Mouse (Mus musculus) kidney, adult 2 months (tissue): ENCODE measurements around the gene Secisbp2l. TPM values are rescaled to one million over a fixed set of nuclear protein-coding genes. Genes with fewer than 3 reads are reported as not detected.
A peak's percentile ranks its signal among the peaks of the same experiment; 100 is the strongest.

Experiments used
- DNase-seq: peaks from one replicate; pipeline ENCODE4 v3.0.0; 2021
- H3K27ac ChIP-seq: fragments of 200-500 bp; 2 replicates; pipeline ENCODE4 v1.5.1; 2012; ENCODE audit warnings: low read depth, low read length, control low read depth, inconsistent platforms; ENCODE audit not compliant: insufficient read depth
- H3K27me3 ChIP-seq: fragments of 200-500 bp; replicated peaks from 2 replicates; pipeline ENCODE4 v1.6.1; 2012; ENCODE audit warnings: mild to moderate bottlenecking, moderate library complexity, low read length, inconsistent platforms; ENCODE audit not compliant: control insufficient read depth, insufficient read depth
- H3K36me3 ChIP-seq: fragments of 200-500 bp; 2 replicates; pipeline ENCODE4 v1.6.1; 2012; ENCODE audit warnings: mild to moderate bottlenecking, moderate library complexity, low read length, inconsistent platforms; ENCODE audit not compliant: control insufficient read depth, insufficient read depth
- H3K4me1 ChIP-seq: fragments of 200-500 bp; 2 replicates; pipeline ENCODE4 v1.6.1; 2011; ENCODE audit warnings: low read length; ENCODE audit not compliant: control insufficient read depth, insufficient read depth
- H3K4me3 ChIP-seq: fragments of 200-500 bp; 2 replicates; pipeline ENCODE4 v1.5.1; 2011; ENCODE audit warnings: mild to moderate bottlenecking, low read depth, low read length, control low read depth; ENCODE audit not compliant: insufficient read depth
- CTCF ChIP-seq: fragments of 200-500 bp; conservative IDR thresholded peaks from 2 replicates; pipeline ENCODE4 v1.5.1; 2011; ENCODE audit warnings: low read depth, mild to moderate bottlenecking, control low read depth, low read length, moderate library complexity, mixed read lengths; ENCODE audit not compliant: insufficient read depth, insufficient read length
- POLR2A ChIP-seq: fragments of 200-500 bp; IDR thresholded peaks from one replicate; pipeline ENCODE4 v1.6.1; 2011; ENCODE audit warnings: low read depth, low read length, control low read depth
- WGBS: fragments of 180-500 bp; shearing (Covaris S2); methylation state at CpG from one replicate; pipeline ENCODE4 v1.1.7; 2018; 5-methylcytosine and 5-hydroxymethylcytosine counted together
- polyA plus RNA-seq: library from polyadenylated mRNA; depleted of rRNA; stranded (reverse); fragments of >200 nt; gene quantifications from 2 replicates; pipeline ENCODE4 v1.2.3, GENCODE M21; 2012

The Secisbp2l gene
- polyA plus RNA-seq, 1 experiment, result 14.6 TPM

DNA sequence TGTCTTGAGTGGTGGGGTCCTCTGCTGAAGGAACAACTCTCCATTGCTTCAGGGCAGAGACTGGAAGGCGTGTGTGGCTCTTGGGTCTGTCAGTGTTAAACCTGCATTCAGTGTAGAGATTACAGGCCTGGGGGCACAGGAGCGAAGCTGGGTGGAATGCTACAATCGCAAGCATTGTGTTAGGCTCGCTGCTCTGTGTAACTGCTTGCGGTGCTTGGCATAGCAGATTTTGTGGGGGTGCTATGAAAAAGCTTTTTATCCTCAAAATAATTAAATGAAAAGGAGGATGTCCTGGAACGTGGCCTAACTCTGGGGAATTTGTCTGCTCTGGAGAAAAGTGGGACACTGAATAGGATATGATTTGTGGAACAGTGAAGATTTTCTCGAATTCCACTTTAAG, 26.9 kb upstream of the Secisbp2l start:
- no peaks in the 10 kb centered on the region for H3K27me3 ChIP-seq
- WGBS, result 80% methylated on average over 7 of the region's 7 CpGs
- H3K27ac ChIP-seq, result no peak overlapping the region
- H3K4me1 ChIP-seq, result no peaks in the 10 kb centered on the region
- H3K36me3 ChIP-seq, result no peaks in the 10 kb centered on the region
- H3K4me3 ChIP-seq, result no peak overlapping the region
- no peak for TF ChIP-seq CTCF
- no peak for TF ChIP-seq POLR2A
- DNase-seq, result no peak

DNA sequence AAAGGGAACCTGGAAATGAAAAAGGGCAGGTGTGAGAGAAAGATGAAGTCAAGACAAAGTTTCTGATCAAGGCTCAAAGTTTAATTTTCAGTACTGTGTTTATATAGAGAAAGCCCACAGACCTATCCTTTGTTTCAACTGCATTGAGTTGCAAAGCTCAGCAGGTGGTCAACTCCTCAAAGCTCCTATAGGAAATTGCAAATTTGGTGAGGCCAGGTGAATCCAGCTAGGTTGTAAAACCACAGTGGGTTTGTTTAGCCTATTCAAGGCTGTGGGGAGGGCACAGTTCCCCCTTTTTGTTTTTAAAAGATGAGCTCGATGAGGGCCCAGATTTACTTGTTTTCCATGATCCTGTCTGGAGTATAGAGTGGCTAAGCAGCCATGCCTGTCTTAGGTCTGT, 23.2 kb upstream of the Secisbp2l start:
- WGBS, result 49% methylated on average over 1 of the region's 1 CpGs
- H3K4me3 ChIP-seq, result no peak overlapping the region
- no peaks in the 10 kb centered on the region for H3K4me1 ChIP-seq
- no peak for TF ChIP-seq POLR2A
- H3K36me3 ChIP-seq, result no peaks in the 10 kb centered on the region
- no peak for DNase-seq
- no peak overlapping the region for H3K27ac ChIP-seq
- no peaks in the 10 kb centered on the region for H3K27me3 ChIP-seq

DNA sequence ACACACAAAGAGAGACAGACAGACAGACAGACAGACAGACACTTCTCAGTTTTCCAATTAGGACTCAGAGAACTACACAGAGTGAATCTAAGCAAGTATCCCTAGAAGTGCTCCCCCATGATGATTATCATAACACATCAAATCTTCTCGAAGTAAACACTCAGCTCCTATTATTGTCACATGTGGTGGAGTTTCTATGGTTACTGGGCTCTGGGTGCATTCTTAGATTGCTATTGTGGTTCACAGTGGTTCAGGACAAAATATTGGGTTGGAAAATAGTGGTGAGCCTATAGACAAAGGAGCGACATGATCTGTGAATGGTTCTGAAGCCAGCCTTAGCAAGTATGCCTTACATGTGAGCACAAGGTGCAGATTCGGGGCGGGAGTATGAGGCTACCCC, 19.3 kb upstream of the Secisbp2l start:
- Histone ChIP-seq H3K27ac (no peak overlapping the region), H3K4me1 (no peaks in the 10 kb centered on the region), H3K27me3 (no peaks in the 10 kb centered on the region), H3K36me3 (no peaks in the 10 kb centered on the region), H3K4me3 (no peak overlapping the region)
- 81% methylated on average over 4 of the region's 4 CpGs for WGBS
- no peak for DNase-seq
- TF ChIP-seq POLR2A (no peak), CTCF (no peak)

DNA sequence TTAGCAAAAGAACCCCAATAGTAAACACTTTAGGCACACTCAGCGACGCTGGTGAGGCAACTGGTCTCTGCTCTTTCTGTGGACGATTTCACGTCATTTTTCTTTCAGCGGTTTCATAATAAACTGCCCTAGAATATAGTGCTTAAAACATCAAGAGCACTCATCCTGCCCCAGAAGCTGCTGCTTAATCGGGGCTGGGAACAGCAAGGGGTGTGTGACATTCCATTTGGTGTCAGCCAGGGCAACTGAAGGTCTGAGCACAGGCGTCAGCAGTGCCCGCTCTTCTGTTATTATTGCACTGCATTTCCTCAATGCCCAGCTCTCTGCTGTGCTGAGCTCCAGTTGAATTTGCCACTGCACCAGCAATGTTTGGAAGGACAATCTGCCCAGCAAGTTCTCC, 18.4 kb upstream of the Secisbp2l start:
- no peaks in the 10 kb centered on the region for H3K36me3 ChIP-seq

DNA sequence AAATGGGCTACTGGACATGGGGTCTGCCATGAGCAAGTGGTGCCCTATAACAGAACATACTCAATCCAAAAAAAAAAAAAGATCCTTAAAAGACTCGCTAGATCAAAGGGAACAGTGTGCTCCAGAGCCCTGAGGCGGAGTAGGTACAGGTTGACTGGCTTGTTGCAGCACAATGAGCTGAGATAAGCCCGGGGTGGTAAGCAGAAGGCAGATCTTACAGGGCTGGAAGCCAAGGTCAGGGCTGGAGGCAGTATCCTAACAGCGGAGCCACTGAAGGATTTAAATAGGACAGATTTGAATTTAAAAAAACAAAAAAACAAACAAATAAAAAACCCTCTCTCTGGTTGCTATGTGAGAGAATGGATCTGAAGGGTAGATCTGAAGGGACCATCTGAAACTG, 17.8 kb upstream of the Secisbp2l start:
- no peak for DNase-seq
- H3K4me1 ChIP-seq, result no peaks in the 10 kb centered on the region
- H3K27ac ChIP-seq, result no peak overlapping the region
- no peaks in the 10 kb centered on the region for H3K27me3 ChIP-seq
- WGBS, result 69% methylated on average over 4 of the region's 4 CpGs
- H3K4me3 ChIP-seq, result no peak overlapping the region
- H3K36me3 ChIP-seq, result no peaks in the 10 kb centered on the region
- TF ChIP-seq CTCF, result no peak
- TF ChIP-seq POLR2A, result no peak

More for the DNA sequence above, 18.4 kb upstream of the Secisbp2l start:
- no peak for DNase-seq
- no peaks in the 10 kb centered on the region for H3K4me1 ChIP-seq
- H3K4me3 ChIP-seq, result no peak overlapping the region
- 46% methylated on average over 8 of the region's 8 CpGs for WGBS
- no peaks in the 10 kb centered on the region for H3K27me3 ChIP-seq
- TF ChIP-seq CTCF (no peak), POLR2A (no peak)
- H3K27ac ChIP-seq, result no peak overlapping the region

DNA sequence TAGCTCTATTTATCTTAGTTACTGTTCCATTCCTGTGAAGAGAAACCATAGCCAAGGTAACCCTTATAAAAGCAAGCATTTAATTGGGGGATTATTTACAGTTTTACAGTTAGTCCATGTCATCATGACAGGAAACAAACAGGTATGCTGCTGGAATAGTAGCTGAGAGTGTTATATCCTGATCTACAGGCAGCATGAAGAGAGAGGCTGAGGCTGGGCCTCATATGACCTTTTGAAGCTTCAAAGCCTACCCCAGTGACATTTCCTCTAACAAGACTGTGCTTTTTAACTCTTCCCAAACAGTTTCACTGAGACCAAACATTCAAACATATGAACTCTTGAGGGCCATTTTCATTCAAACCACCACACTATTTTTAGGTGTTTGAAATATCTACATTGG, 15.2 kb upstream of the Secisbp2l start:
- H3K36me3 ChIP-seq, result no peaks in the 10 kb centered on the region
- DNase-seq, result no peak
- no peaks in the 10 kb centered on the region for H3K27me3 ChIP-seq
- no peak overlapping the region for H3K27ac ChIP-seq
- H3K4me1 ChIP-seq, result no peaks in the 10 kb centered on the region; the same call in 1 of the 2 replicates
- H3K4me3 ChIP-seq, result no peak overlapping the region
- TF ChIP-seq CTCF (no peak), POLR2A (no peak)

DNA sequence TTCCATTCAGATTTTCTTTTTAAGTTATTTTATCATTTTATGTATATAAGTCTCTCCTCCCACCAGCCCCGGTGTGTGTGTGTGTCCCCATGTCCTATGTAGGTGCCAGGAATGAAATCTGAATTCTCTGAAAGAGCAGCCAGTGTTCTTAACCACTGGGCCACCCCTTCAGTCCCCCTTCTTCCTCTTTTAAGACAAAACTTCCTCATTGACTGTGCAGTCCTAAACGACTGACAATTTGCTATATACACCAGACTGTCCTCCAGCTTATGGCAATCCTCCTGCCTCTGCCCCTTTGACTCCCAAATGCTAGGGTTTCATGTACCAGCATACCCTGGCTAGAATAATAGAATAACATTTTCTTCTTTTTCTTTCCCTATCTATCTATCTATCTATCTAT, 12.4 kb upstream of the Secisbp2l start:
- WGBS, result 73% methylated on average over 2 of the region's 2 CpGs
- no peak for DNase-seq
- no peaks in the 10 kb centered on the region for H3K36me3 ChIP-seq
- H3K4me1 ChIP-seq, result no peaks in the 10 kb centered on the region; the same call in 1 of the 2 replicates
- H3K27ac ChIP-seq, result no peak overlapping the region
- H3K4me3 ChIP-seq, result no peak overlapping the region
- no peak for TF ChIP-seq POLR2A
- no peak for TF ChIP-seq CTCF
- no peaks in the 10 kb centered on the region for H3K27me3 ChIP-seq

DNA sequence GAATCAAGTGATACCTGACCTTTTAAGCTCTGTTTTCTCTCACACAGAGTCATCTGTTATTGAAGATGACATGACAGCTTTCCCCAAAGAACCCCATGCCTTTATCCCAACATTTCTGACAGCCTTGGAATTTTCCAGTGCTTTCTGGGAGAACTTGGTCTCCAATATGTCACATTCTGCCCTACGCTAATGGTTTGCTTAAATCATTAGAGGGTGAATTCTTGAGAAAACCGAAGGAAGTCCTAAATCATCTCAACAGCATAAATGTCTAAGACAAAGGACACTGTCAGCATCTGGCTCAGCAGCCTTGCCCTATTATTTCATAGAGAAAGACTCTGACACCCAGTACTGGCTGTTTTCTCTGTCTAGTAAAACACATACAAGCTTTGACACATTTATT, 11.5 kb upstream of the Secisbp2l start:
- Histone ChIP-seq H3K27ac (no peak overlapping the region), H3K4me1 (no peaks in the 10 kb centered on the region; the same call in 1 of the 2 replicates), H3K27me3 (no peaks in the 10 kb centered on the region), H3K4me3 (no peak overlapping the region), H3K36me3 (no peaks in the 10 kb centered on the region)
- TF ChIP-seq POLR2A (no peak), CTCF (no peak)
- DNase-seq, result peak; percentile 64
- 45% methylated on average over 2 of the region's 2 CpGs for WGBS
